Mouse (Mus musculus): Measurements from ENCODE around the gene Prkaca.

- TF ChIP-seq CTCF (IDR thresholded peaks at IDR 0.05; ENCODE audit: low read depth, low read length) (no peak), POLR2A (IDR thresholded peaks at IDR 0.05; ENCODE audit: borderline replicate concordance, low read depth, low read length) (no peak)
These were observed 38.1 kb downstream of the Prkaca start for GRCm38 (mm10) chr8:84010625-84011611.

Measured in bone marrow macrophage, adult 2 months (primary cell).